Mouse (Mus musculus) fibroblast of lung, adult 2 months (primary cell): ENCODE measurements at regions not wholly inside any gene's neighbourhood (a gene's known extent, or its start where the extent isn't known, plus 50 kb on each side); places are given as distances from the start of the nearest gene placed in this dataset.
"Not testable (repeated sequence)": the region's sequence is repeated elsewhere in the genome, so short reads cannot be mapped to it uniquely, and the experiment has no call there.

ENCODE experiments used
- DNase-seq: peaks from one replicate; pipeline ENCODE4 v3.0.0-alpha.2; 2011; ENCODE audit warnings: low read depth

DNA sequence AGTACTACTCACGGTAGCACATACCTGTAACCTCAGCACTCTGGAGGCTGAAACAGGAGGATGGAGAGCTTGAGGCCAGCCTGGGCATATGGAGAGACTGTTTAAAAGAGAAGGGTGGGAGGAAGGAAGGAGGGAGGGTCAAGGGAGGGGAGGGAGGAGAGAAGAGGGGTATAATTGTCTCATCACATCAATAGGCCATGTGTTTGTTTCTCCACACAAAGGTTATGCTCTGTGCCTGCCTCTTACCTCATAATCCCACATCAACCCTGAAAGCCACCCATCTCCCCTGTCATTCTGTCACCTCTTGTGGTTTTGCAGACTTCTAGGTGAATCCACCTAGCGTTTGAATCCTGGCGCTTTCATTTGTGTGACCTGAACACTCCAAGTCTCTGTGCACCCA lies 210.3 kb downstream of the Trim29 start:
- no peak for DNase-seq

DNA sequence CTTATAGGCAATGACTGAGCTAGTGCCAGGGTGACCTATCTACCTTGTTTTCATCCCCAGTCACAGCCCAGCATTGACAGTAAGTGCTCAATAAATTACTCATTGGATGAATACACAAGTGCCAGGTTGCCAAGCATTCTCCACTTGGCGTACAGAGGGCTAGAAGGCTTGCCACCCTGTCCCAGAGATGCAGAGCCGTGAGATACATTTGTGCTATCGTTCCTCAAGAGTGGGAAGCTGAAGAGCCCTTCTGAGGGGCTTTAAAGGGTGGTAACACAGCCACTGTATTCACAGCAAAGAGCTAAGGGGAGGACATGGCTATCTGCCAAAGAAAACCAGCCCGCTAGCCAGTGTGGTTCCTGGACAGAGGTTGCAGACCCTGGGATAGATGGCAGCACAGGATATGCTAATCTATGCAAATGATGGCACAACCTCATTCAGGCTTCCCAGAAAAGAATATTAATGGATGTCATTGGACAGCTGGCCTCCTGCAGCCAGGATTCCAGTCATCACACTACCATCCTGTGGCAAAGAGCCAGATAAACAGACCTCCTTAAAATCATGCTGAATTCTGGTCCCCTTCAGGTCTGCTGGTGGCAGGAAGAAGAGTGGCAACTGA lies 214.4 kb downstream of the Trim29 start:
- DNase-seq: no peak

DNA sequence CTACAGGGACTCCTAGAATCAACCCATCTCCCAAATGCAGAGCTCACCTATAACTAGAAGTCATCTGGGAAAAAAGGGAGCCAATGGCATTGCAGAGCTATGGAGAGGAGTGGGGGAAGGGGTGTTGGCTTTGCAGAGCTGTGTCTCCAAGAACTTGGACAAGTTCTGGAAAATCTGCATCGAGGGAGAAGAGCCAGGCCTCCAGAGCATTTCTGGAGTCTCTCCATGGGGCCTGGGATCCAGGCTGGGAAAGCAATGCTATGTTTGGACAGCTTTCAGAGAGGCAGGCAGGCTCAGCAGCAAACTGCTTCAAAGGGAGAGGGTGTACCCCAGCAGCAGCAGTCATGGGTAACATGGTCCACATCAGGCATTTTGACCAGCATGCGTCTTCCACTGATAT lies 211.6 kb upstream of the Nectin1 start:
- DNase-seq: no peak

DNA sequence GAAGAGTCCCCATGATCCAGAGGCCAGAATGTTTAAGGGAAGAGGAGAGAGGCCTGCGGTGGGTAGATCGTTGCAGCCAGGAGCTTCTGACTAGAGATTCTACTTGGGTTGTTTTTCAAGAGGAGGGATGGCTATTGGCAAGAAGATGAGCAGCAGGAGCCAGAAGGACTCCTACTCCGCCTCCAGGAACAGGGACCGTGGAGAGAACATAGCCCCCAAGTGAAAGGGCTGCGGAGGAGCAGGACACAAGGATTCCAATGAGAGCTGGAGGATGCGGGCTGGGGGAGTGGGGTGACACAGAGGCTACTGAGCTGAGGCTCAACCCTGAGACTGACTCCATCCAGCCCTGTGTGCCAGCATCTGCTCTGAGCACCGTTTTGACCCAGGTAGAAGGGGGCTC lies 207.8 kb upstream of the Nectin1 start:
- no peak for DNase-seq

DNA sequence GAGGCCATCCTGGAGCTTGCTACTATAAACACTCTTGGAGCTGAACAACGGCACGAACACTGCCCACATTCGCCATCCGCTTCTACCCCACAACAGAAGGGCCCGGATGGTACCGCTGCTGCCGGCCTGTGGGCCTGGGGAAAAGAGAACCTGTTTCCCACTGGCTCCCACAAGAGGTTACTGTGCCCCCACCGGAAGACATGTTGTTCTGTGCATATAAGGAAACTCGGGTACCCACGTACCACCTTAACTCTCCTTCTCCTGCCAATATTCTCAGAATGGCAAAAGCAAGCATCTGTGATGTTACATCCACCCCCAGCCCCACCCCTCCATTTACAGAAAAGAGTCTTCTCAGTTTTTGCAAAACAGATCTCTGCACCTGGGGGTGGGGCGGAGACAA lies 206.7 kb upstream of the Nectin1 start:
- no peak for DNase-seq

DNA sequence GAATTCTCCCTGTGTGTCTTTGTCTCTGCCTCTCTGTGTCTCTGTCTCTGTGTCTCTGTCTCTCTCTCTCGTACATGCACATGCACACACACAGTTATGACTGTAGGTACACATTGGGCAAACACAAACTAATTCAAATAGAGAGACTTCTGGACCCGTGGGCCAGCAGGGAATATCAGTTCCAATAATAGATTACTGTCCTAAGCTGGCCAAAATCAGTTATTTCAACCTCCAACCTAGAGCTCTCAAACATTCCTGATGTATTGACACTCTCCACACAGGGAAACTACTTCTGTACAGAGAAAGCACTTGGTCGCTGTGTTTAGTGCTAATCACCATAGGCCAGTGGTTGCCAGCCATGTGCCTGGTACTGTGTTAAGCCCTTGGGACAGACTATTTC lies 203.7 kb upstream of the Nectin1 start:
- no peak for DNase-seq

DNA sequence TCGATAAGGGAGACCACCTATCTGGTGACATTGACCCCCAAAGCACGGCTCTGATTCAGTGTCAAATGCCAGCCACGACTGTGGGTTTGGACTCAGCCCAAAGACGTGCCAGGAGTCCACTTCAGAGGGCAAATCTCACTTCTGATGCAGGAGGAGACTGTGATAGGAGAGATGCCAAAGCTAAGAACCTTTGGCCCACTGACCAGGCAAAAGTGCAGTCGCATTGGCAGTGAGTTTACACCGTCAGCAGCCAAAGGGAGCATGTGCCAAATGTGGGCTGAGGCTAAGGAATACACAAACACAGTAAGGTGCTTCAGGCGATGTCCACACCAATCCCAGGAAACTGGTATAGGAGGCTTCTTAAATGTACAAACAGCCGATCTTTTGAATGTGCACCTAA lies 202.6 kb upstream of the Nectin1 start:
- no peak for DNase-seq

DNA sequence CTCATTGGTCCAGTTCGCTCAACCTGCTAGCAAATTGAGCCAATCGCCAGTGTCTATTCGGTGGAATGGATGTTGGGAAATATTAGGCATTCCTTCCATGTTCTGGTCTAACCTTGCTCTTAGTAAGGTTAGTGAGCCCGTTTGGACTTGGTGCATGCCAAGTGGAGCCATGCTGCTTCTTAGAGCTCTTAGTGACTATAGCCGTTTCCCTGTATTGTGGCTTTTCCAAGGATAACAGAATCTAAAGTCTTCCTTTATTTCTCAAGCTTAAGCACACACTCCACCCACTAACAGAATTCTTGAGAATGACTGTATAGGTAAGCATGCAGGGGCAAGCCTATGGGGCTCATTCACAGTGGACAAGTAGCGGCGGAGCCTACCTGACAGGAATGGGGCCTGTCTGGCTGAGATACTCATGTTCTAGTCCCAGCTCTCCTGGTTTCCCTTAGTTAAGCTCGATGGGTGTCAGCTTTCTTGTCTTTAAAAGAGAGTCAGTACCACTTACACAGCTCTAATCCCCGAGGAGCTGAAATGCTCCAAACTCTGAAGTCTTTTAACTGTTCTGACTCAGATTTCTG lies 201.6 kb upstream of the Nectin1 start:
- DNase-seq: no peak

DNA sequence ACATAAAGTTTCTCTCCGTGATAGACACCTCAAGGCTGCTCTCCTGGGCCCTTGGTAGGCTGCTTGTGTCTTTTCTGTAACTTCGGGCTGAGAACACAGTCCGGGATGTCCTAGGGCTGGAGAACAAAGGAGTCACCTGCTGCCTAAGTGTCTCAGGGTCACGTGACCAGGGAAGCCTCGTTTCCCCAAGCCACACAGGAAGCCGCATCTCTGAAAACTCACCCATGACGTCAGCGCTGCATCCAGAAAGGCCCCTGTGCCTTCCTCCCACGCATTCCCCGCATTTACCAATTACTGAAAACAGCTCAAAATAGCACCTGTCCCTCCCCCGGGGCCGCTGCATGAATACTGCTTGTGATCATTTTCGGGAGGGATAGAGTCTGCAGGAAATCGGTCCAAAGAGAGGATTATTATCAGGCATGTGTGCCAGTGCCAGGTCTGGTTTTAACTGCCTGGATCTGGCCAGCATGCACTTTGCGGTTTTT lies 198.7 kb upstream of the Nectin1 start:
- no peak for DNase-seq

DNA sequence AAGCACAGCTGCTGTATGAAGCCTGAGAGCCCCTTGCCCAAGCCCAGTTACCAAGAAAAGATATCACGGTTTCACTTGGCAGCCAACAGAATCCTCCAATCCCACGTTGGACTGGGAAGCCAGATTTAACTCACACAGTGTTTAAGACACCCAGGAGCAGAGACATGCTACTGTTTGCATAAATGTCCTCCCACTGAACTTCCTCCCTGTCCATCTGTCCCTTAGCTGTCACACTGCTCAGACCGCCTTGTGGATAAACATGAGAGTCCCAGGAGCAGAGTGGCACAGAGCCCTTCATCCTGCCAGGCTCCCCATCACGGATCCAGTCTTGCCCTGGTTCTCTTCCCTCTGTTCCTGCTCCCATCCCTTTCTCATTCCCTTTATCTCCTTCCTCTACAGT lies 194.9 kb upstream of the Nectin1 start:
- no peak for DNase-seq

DNA sequence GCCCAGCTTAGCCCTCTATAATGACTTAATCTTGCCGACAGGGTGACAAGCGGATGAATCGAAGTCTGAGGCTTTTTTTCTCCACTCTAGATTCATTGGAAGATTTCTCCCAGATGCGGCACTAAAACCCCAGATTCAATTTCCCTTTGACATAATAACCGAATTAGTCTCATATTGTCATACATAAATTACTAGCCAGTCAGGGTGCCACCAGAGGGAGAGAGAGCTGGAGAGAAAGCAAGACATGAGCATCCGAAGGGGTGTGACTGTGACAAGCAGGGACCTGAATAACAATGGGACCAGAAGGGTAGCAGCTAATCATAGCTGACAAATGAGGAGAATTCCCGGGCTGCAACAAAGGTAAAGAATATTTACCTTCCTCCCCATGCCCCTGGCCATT lies 194.5 kb upstream of the Nectin1 start:
- DNase-seq: no peak

DNA sequence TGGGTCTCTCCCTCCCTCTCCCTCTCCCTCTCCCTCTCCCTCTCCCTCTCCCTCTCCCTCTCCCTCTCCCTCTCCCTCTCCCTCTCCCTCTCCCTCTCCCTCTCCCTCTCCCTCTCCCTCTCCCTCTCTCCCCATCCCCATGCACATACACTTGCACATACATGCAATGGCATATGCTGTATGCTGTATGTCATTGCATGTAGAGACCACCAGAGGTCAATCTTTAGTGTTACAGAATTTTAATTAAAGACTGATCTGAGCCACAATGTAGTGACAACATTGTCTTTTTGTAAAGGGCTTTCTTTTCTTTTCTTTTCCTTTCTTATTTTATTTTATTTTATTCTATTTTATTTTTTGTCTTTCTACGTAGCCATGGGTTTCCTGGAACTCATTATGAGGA lies 191.0 kb upstream of the Nectin1 start:
- DNase-seq: not testable (repeated sequence)

DNA sequence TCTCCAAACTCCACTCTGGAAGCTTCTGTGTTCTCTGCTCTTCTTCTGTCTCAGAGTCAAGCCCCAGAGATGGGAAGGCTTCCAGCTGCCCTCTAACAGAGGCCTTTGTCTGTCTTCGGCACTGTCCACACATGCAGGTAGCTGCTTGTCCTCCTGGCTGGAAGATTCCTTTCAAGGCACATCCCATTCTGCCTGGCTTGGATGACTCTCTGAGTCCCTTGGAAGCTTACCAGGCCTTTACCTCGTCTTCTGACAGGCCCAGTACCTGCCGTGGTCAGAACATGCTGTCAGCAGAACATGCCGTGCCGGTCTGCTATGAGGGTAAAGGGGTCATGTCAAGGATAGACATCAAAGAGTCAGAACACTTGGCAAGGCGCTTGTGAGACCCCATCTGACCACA lies 181.8 kb upstream of the Nectin1 start:
- DNase-seq: no peak

DNA sequence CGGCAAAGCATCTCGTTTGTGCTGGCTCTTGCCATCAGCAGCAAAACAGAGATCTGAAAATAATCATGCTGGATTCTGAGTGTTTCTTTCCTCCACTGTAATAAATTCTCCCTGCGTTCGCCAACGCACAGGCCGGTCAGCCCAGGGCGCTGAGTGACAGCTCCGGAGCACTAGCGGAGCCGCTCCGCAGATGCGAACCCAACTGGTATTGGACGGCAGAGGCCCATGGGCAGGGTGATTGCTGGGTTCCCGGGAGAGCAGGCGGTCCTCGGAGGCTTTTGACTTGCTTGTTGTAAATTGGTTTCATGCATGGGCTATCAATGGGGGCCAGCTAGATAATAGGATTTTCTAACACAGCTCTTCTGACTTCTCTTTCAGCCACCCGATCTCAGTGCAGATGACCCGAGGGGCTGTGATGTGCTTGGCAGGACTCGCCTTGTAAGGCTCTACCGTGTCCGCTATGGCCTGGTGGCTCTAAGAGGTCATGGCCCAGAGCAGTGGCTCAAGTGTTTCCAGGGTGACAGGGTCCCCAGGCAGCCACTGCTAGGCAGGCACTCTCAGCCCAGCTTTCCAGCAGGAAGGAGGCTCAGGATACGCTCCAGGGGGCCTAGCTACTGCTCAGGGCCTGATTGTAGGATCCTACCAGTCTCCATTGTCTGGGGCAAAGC lies 179.4 kb upstream of the Nectin1 start:
- DNase-seq: no peak

DNA sequence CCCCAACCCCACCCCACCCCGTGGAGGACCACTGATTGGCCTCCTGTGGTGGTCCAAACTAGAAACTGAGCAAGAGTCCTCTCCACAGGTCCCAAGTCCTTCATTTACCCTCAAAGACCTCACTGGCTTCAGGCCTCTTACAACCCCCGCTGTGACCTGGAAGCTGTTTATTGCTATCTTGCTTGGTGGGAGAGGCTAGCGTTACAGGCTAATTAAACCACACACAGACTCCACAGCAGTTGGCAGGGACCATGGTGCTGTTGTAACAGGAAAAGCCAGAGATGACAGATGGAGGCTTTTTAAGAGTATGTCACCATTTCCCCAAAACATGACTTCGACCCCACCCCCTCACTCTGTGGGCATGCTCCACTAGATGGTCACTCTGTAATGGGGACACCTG lies 174.9 kb upstream of the Nectin1 start:
- no peak for DNase-seq

DNA sequence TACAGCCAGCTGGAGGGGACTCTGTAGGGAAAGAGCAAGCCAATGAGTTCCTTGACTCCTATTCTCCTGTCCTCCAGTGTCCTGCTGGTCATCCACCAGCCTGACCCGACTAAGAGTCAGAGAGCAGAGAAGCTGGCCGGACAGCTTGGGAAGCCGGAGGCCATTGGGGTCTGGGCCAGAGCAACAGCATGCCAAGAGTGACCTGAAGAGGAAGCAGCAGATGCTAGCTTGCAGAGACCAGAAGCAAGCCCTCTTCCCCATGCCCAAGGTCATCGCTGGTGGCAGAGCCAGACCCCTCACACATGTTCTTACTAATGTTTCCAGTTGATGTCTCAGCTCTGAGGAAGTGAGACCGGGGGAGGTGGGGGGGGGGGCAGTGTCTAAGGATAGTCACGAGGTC lies 172.7 kb upstream of the Nectin1 start:
- no peak for DNase-seq

DNA sequence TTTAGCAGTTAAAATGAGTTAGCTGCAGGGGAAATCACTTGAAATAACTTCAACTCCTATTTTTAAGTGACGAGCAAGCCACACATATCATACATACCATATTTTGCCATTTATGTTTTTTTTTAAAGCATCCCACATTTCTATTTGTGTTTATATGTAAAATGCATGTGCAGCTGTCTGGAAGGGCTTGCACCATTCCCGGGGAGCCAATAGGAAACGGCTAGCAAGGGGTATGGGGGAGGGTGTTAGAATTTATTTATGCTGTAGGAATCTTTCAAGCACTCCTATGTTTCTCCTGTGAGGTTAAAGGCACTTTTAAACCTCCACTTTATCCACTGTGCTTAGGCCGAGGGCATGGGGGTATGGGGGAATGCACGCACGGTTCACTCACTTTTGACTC lies 168.1 kb upstream of the Nectin1 start:
- DNase-seq: no peak

DNA sequence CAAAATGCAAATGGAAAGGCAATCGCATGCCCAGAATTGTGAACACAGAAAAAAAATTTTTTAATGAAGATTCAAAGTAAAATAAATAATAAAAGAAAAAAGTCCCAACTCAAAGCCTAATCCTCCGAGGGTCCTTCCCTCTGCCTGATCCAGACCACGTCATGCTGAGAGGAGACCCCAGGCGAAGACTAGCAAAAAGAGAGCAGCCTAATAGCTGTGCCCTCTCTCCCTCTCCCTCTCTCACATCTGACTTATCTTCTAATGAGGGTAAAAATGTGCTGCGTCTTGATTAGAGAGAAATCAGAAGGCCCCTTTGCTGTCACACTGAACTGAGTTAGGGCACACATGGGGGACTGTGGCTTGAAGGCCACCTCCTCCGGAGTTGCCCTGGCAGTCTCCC lies 163.1 kb upstream of the Nectin1 start:
- no peak for DNase-seq

DNA sequence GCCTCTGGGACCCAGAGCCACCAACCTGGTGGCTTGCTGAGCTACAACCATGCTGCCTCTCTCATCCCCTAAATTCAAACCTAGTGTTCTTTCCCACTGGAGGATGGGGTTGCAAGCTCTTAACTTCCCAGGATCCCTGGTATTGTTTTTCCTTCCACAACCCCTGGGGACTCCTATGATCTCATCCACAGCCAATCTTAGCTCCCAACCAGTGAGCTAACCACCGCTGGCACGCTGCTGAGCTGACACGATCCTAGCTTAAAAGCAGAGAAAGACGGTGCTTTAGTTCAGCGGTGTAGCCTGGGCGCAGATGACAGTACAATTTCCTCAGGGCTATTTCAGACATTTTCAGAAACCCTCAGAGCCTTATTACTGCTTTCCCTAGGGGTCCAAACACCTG lies 158.2 kb upstream of the Nectin1 start:
- no peak for DNase-seq

DNA sequence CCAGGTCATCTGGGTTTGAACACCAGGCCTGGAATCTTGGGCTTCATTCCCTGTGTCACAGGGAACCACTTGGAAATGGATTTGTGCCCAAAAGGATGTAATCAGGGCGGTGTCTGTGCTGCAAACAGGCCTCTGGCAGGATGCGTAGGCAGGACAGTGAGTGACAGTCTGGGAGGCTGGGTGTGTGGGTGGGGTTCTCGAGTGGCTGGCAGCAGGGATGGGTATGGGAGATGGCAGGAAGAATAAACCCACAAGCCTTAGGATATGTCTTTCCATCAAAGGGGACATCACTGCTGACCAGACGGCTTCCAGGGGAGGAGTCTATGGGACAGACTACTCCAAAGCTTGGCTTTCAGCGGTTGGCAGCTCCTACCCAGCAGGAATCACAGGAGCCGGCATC lies 150.5 kb upstream of the Nectin1 start:
- DNase-seq: no peak

DNA sequence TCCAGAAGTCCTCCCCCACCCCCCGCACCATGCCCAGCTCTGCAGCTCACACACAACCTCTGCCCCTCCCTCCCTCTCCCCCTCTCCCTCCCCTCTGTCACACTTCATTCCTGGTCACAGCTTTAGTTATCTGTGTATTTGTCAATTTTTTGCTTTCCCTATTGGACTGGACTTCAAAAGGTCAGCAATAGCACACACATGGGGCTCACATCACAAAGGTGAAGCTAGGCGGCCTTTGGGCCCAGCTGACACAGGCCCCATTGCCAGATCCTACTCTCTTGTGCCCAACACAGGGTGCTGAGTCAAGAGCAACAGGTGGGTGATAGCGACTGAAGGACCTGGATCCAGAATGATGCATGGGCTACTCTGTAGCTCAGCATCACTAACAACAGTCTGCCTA lies 149.0 kb upstream of the Nectin1 start:
- no peak for DNase-seq

DNA sequence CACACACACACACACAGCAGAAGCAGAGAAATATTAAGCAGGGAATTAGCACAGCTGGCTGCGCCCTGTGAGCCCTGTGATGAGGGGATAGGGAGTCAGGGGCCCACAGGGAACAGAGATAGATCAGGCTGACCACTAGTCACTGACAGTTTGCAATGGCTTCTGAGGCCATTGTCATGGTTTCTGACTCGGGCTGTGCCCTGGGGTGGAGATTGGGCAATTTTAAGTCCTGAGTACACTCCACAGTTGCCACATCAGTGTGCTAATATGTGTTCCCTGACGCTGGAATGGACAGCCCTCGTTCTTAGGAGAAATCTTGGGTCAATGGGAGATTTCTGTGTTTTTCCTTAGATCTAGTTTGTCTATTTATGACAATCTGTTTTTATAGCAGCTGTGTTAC lies 148.3 kb upstream of the Nectin1 start:
- DNase-seq: no peak

DNA sequence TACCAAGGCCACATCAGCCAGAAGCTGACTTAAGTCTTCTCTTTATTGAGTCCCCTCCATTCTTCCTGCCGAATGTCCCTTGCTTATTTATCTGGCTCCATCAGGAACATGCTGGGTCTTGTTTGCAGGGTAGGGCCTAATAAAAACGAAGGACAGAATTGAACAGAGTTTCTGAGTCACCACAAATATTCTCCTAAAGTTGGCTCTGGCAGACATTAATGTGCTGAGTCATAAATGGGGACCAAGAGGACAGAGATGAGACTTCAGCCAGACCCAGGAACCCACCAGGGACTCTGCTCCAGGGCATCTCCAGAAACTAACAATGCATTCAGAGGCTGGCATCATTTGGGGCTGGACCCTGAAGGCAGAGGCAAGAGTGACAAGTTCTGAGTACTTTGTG lies 143.4 kb upstream of the Nectin1 start:
- DNase-seq: no peak

DNA sequence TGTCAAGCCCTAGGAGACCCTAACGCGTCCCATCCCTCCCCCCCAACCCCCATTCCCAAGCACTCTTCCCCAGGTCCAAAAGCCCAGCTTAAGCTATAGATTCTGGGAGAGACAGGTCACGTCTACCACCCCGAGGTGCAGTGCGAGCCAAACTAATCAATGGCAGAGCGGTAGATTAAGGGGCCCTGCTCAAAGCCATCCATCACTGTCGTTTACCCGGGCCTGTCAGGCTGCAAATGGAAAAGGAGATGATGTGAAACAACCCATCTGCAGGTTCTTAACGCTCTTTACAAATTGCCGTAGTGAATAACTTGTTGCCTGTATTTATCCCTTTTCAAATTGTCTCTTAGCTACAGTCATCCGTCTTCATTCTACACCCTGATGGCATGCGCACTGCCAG lies 126.2 kb upstream of the Nectin1 start:
- no peak for DNase-seq
